Mouse (Mus musculus) layer of hippocampus, adult 2 months (tissue): ENCODE results near the gene Trpm4. TPM values are rescaled to one million over a fixed set of nuclear protein-coding genes. Genes with fewer than 3 reads are reported as not detected.

Source experiments
- DNase-seq, 2 experiments: peaks; one replicate each; pipeline ENCODE4 v3.0.0; 2022; ENCODE audit warnings: low spot score in 2 of 2
- H3K27ac ChIP-seq: fragments of 200-600 bp; 2 replicates; pipeline ENCODE4 v1.8.1; 2022
- H3K4me3 ChIP-seq: fragments of 200-600 bp; 2 replicates; pipeline ENCODE4 v1.8.1; 2022; ENCODE audit warnings: mild to moderate bottlenecking
- CTCF ChIP-seq: fragments of 200-600 bp; conservative IDR thresholded peaks from 2 replicates; pipeline ENCODE4 v1.8.1; 2022; ENCODE audit warnings: antibody characterized with exemption, mild to moderate bottlenecking, moderate library complexity
- total RNA-seq, 2 experiments: library from RNA; stranded (reverse); gene quantifications; 2 replicates each; pipeline ENCODE4 v1.2.3; 2021

Gene Trpm4
- total RNA-seq, 2 experiments from 2014 or later = 12.8 to 16.5 TPM

GRCm38 (mm10) chr7:45253806-45254205 is 79.8 kb downstream of the Trpm4 start:
- no peak for TF ChIP-seq CTCF
- DNase-seq = no peak
- Histone ChIP-seq H3K4me3 (no peak overlapping the region), H3K27ac (no peak overlapping the region)

Other genes with a start within 250 kb of the Trpm4 start
- gene Rcn3, start 241.6 kb downstream of the Trpm4 start, total RNA-seq = 10 to 100 TPM in 1 of 2 experiments, 1 to 10 TPM in 1; 7.5 to 11.7 TPM
- 10 to 100 TPM; 17.8 to 19.0 TPM for gene Fcgrt, start 229.9 kb downstream of the Trpm4 start, total RNA-seq
- gene Rps11, start 209.3 kb downstream of the Trpm4 start, total RNA-seq = 100 to 1,000 TPM; 436 to 442 TPM
- 100 to 1,000 TPM; 808 to 856 TPM for gene Rpl13a, start 205.0 kb downstream of the Trpm4 start, total RNA-seq
- gene Gm45713, start 197.5 kb downstream of the Trpm4 start, total RNA-seq = not detected
- gene Flt3l, start 197.3 kb downstream of the Trpm4 start, total RNA-seq = 1 to 10 TPM; 9.4 TPM
- 10 to 100 TPM; 43.0 to 46.1 TPM for gene Pih1d1, start 179.5 kb downstream of the Trpm4 start, total RNA-seq
- 10 to 100 TPM; 13.2 to 13.3 TPM for gene Aldh16a1, start 179.2 kb downstream of the Trpm4 start, total RNA-seq
- 1,000 to 10,000 TPM; 1,342 to 1,423 TPM for gene Slc17a7, start 169.8 kb downstream of the Trpm4 start, total RNA-seq
- gene Gfy, start 154.2 kb downstream of the Trpm4 start, total RNA-seq = under 1 TPM in 1 of 2 experiments, not detected in 1; 0.20 TPM
- gene Pth2, start 152.8 kb downstream of the Trpm4 start, total RNA-seq = not detected
- 1 to 10 TPM; 3.5 to 3.9 TPM for gene Ccdc155, start 128.9 kb downstream of the Trpm4 start, total RNA-seq
- 1 to 10 TPM; 1.6 TPM for gene Dkkl1, start 121.6 kb downstream of the Trpm4 start, total RNA-seq
- 1 to 10 TPM; 4.3 to 5.7 TPM for gene Tead2, start 118.0 kb downstream of the Trpm4 start, total RNA-seq
- gene Cd37, start 94.7 kb downstream of the Trpm4 start, total RNA-seq = 1 to 10 TPM; 3.7 to 5.5 TPM
- 1 to 10 TPM; 1.7 to 2.8 TPM for gene Slc6a16, start 92.7 kb downstream of the Trpm4 start, total RNA-seq
- gene Slc6a21, start 56.3 kb downstream of the Trpm4 start, total RNA-seq = not detected
- gene Hrc, start 1.5 kb upstream of the Trpm4 start, total RNA-seq = under 1 TPM; 0.22 to 0.33 TPM
- gene Ppfia3, start 33.2 kb upstream of the Trpm4 start, total RNA-seq = 100 to 1,000 TPM; 133 to 138 TPM
- gene Lin7b, start 36.8 kb upstream of the Trpm4 start, total RNA-seq = 100 to 1,000 TPM; 138 to 146 TPM
- 100 to 1,000 TPM; 456 to 514 TPM for gene Snrnp70, start 62.0 kb upstream of the Trpm4 start, total RNA-seq
- not detected for gene Kcna7, start 71.9 kb upstream of the Trpm4 start, total RNA-seq
- gene Ntf5, start 79.9 kb upstream of the Trpm4 start, total RNA-seq = not detected
- gene Lhb, start 87.0 kb upstream of the Trpm4 start, total RNA-seq = not detected
- 10 to 100 TPM; 16.1 to 20.3 TPM for gene Gys1, start 101.1 kb upstream of the Trpm4 start, total RNA-seq
- gene Ruvbl2, start 104.3 kb upstream of the Trpm4 start, total RNA-seq = 10 to 100 TPM; 35.0 to 37.2 TPM
- 100 to 1,000 TPM; 186 to 204 TPM for gene Ftl1, start 126.1 kb upstream of the Trpm4 start, total RNA-seq
- 10 to 100 TPM; 73.2 to 77.6 TPM for gene Bax, start 133.1 kb upstream of the Trpm4 start, total RNA-seq
- not detected for gene Tulp2, start 148.1 kb upstream of the Trpm4 start, total RNA-seq
- 1 to 10 TPM; 2.1 to 3.1 TPM for gene Gm45808, start 153.0 kb upstream of the Trpm4 start, total RNA-seq
- gene Dhdh, start 155.0 kb upstream of the Trpm4 start, total RNA-seq = 1 to 10 TPM; 4.3 to 4.4 TPM
- gene Nucb1, start 176.6 kb upstream of the Trpm4 start, total RNA-seq = 10 to 100 TPM; 97.6 to 98.2 TPM
- gene Ppp1r15a, start 192.5 kb upstream of the Trpm4 start, total RNA-seq = 10 to 100 TPM; 19.0 to 25.8 TPM
- gene Plekha4, start 192.6 kb upstream of the Trpm4 start, total RNA-seq = under 1 TPM; 0.52 to 0.79 TPM
- not detected for gene Hsd17b14, start 221.1 kb upstream of the Trpm4 start, total RNA-seq
- gene Bcat2, start 236.4 kb upstream of the Trpm4 start, total RNA-seq = 10 to 100 TPM; 20.6 to 28.2 TPM